Mouse (Mus musculus): ENCODE results near the gene C2cd4a. TPM values are rescaled to one million over a fixed set of nuclear protein-coding genes. Genes with fewer than 3 reads are reported as not detected.
A peak's percentile ranks its signal among the peaks of the same experiment; 100 is the strongest.

The C2cd4a gene
- total RNA-seq, 2 experiments from 2014 or later: not detected

DNA sequence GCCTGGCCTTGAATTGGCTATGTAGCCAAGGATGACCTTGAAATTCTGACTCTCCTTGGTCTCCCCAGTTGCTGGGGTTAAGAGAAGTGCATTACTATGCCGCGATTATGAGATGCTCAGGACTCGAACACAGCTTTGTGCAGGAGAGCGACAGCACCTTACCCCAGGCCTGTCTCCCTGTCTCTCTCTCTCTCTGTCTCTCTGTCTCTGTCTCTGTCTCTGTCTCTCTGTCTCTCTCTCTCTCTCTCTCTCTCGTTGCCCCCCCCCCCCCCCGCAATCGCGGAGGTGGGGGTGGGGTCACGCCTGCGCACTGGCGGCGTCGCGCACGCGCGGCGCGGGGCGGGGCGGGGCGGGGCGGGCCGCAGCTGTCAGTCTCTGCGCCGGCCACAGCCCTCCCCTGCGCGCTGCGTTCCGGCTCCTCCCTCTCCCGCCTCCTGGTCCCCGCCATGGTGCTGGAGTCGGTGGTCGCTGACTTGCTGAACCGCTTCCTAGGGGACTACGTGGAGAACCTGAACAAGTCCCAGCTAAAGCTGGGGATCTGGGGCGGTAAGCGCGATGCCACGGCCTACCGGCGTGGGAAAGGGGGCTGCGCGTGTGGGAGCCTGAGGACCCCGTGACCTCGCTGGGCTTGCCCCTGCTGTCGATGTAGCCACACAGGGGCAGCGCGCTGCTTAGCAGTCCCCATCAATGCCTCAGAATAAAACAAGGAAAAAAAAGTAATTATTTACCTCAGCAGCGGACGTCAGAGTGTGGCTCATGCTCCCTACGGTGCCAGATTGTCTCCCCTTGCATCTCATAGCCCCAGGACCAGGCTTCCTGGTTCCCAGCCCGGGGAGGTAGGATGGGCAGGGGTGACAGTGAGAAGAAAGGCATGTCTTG, 8.1 kb upstream of the C2cd4a start, which contains the start of gene Vps13c:
Gene Vps13c (plus strand): TSS at position 416 of the 879 bp plus-strand sequence.
- ATAC-seq (replicated peaks; ENCODE audit: low FRiP score, poor library complexity, severe bottlenecking): peak; percentile 95

GRCm38 (mm10) chr9:67837311-67837710, 5.2 kb upstream of the C2cd4a start:
- ATAC-seq (replicated peaks; ENCODE audit: low FRiP score, poor library complexity, severe bottlenecking): no peak

DNA sequence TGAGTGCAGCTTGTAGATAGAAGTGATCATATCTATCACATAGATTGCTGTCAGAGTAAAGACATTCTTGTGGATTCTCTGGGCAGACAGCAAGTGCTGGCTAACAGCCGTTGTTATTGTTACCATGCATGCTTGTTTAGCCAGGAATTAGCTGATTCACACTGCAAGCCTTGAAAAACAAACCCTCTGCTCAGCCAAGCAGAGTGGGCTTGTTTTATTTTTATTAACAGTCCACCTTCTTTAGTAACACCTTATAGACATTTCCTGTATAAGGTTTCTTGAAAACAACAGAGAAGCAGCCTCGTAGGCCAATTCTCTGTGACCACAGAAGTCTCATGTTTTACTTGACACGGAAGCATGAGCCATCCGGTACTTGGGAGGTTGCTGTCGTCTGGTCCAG, 2.4 kb upstream of the C2cd4a start:
- ATAC-seq (replicated peaks; ENCODE audit: low FRiP score, poor library complexity, severe bottlenecking): no peak

DNA sequence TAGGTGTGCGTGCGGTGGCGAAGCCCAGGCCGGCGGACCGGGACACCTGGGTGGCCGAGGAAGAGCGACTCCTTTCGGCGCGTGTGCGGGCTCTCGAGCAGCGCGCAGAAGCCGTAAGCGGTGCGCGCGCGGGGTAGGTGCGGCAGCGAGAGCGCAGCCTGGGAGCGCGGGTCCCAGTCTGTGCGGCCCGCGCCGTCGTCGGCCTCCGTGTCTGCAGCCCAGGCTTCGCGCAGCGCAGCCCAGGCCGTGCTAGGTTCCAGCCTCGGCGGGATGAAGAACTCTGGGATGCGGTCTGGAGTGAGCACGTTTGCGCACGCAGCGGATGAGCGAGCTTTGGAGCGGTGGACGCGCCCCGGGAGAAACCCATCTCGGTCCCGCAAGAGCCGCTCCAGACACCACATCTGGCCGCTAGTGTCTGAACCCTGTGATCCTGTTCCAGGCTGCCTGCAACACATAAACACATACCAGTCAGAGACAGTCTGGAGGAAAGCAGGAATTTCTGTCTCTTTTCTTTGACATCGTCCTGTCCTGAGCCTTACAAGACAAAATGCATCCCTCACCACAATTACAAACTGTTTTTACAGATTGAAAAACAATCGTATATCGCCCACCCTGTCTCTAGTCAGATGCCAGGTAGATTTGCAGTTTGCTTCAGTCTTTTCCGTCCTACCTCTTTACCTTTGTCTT, 628 bp downstream of the C2cd4a start:
- ATAC-seq (replicated peaks; ENCODE audit: low FRiP score, poor library complexity, severe bottlenecking): no peak

- ATAC-seq (replicated peaks; ENCODE audit: low FRiP score, poor library complexity, severe bottlenecking): no peak
Measured at GRCm38 (mm10) chr9:67830411-67831358, 1.4 kb downstream of the C2cd4a start.

GRCm38 (mm10) chr9:67828182-67828581, 3.9 kb downstream of the C2cd4a start:
- ATAC-seq (replicated peaks; ENCODE audit: low FRiP score, poor library complexity, severe bottlenecking): no peak

DNA sequence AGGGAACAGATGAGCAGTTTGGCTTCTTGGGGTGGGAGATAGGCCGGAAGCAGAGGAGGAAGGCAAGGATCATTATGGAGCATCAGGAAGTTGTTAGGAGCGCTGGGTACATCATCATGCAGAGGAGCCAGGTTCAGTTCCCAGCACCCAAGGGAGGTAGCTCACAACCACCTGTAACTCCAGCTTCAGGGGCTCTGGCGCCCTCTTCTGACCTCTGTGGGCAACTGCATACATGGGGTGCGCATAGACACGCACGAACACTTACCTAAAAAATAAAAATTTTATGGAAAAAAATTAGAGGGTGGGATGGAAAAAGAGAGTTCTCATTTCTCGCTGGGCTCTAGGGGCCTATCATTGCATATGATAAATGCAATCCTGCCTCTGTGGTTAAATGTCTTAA, 6.6 kb downstream of the C2cd4a start:
- ATAC-seq (replicated peaks; ENCODE audit: low FRiP score, poor library complexity, severe bottlenecking): no peak

DNA sequence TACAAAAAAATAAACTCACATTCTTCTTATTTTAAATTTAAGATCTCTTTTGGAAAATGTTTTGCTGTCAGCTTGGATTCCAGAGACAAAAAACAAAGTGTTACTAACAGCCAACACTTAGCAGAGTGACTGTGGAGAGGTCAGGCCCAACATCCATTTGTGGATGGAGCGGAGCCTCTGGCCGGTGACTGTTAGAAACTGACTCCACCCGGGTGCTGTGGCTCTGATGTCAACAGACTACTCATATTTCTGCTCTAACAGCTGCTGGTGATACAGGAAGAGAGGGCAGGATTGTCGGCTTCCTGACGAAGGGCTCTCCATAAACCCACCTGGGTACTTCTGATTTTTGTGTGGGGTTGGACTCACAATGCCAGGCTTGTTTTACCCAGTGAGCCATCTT, 9.0 kb downstream of the C2cd4a start:
- ATAC-seq (replicated peaks; ENCODE audit: low FRiP score, poor library complexity, severe bottlenecking): no peak

DNA sequence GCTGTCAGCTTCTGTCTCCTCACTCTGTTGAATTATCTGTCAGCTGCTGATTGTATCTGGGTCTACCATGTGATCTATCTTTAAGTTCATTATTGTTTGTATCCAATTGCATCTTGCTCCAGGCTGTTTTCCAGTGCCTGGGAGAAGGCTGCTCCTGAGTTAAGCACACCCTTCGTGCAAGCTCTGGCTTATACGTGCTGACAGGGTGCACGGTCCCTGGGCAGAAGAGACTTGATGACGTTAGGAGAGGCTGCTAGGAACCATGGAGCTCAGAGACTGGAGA, 13.5 kb downstream of the C2cd4a start:
- ATAC-seq (replicated peaks; ENCODE audit: low FRiP score, poor library complexity, severe bottlenecking): no peak

DNA sequence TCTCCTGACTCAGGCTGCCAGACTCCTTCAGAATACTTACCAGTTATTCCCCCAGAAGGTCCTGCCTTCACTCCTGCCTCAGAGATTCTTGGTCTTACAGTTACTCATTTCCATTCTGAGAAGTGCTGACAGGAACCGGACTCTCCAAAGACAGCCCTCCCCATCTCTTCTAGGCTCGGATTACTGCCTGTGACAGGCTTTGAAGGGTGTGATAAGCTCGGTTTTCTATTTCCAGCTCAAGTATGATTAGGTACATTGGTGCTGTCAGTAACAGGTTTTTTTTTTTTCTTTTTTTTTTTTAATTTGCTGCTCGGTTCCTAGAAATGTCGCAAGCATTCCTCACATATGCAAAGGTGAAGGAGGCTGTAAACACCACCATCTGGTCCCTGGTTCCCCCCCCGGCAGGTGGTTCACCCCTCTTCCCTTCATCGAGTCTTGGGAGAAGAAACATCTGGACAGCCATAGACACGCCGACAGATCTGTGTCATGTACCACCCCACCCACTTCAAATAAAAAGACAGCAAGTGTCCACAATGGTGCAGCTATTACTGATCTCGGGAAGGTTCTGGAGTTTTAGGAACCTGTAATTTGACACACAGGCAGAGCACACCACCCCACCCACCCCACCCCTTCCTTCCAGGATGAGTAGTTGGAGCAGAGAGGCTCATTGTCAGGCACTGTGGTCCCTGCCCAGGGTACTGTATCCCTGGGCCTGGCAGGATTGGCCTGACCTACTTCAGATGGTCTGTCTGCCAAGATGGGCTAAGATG, 14.0 kb downstream of the C2cd4a start:
- no peak for ATAC-seq (replicated peaks; ENCODE audit: low FRiP score, poor library complexity, severe bottlenecking)

DNA sequence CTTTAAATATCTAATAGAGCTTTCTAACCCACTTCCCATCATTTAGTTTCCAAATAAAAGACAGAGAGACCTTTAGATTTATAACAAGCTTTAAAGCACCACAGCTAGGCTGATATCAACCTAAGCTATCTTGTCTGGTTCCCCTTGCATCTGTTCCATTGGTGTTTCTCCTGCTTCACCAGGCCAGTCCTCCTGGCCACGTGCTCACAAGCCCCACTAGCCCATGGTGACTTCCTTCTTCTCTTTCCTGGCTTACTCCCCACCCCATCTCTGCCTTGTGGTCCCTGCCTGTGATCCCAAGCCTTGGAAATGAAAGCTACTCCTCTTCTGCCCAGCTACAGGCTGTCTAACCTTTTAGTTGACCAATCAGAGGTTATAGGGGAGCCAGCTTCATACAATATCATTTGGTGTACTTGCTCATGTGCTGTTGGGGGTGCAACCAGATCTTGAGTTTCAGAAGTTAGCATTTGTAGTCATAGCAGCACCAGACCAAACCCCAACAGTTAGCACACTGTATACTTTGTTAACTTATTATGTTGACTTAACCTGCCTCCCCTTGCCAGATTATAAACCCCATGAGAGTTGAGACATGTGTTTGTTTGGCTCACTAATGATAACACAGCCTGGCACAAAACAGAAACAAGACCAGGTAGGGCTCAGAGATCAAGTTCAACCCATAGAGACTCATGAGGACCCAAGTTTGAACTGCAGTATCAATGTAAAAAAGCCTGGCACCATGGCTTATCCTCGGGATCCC, 15.8 kb downstream of the C2cd4a start:
- ATAC-seq (replicated peaks; ENCODE audit: low FRiP score, poor library complexity, severe bottlenecking): no peak

GRCm38 (mm10) chr9:67813665-67814337, 18.3 kb downstream of the C2cd4a start:
- no peak for ATAC-seq (replicated peaks; ENCODE audit: low FRiP score, poor library complexity, severe bottlenecking)

DNA sequence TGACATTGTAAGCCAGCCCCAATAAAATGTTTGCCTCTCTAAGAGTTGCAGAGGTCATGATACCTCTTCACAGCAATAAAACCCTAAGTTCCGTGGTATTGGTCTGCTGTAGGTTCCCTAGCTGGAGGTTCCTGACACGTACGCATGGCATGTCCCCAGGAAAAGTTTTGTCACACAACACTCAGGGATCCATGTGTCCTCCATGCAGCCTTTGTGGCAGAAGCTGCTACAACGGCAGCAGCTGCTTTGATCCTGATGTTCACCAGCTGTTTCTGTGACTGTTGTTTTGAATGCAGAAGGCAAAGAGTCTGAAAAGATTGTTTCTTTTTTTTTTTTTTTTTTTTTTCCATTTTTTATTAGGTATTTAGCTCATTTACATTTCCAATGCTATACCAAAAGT, 19.0 kb downstream of the C2cd4a start:
- no peak for ATAC-seq (replicated peaks; ENCODE audit: low FRiP score, poor library complexity, severe bottlenecking)

DNA sequence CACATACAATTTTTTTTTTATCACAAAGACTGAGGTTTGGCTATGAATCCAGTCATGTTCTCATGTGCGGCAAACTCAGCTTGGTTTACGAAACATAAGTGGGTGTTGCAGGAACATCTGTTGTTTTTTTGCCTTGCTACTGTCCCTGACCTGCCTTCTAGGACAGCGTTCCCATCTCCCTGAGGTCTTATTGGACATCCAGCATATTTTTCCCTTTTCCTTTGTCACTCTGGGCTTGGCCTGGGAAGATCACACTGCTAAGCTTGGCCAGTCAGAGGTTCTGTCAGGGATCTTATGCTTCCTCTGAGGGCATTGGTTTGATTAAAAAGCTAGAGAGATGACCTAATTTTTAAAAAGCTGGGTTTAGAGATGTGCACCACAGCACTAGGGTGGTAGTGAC, 21.0 kb downstream of the C2cd4a start:
- no peak for ATAC-seq (replicated peaks; ENCODE audit: low FRiP score, poor library complexity, severe bottlenecking)

- ATAC-seq (replicated peaks; ENCODE audit: low FRiP score, poor library complexity, severe bottlenecking): no peak
Measured at GRCm38 (mm10) chr9:67810527-67810926, 21.6 kb downstream of the C2cd4a start.

GRCm38 (mm10) chr9:67807000-67807399, 25.1 kb downstream of the C2cd4a start:
- ATAC-seq (replicated peaks; ENCODE audit: low FRiP score, poor library complexity, severe bottlenecking): no peak

- ATAC-seq (replicated peaks; ENCODE audit: low FRiP score, poor library complexity, severe bottlenecking): no peak; the same call in 1 of the 2 replicates
Measured at GRCm38 (mm10) chr9:67802241-67802640, 29.9 kb downstream of the C2cd4a start.

- ATAC-seq (replicated peaks; ENCODE audit: low FRiP score, poor library complexity, severe bottlenecking): no peak
Measured at GRCm38 (mm10) chr9:67799078-67799819, 32.9 kb downstream of the C2cd4a start.
